Mouse (Mus musculus) G1E (cell line): ENCODE data around the gene Stat4. TPM values are rescaled to one million over a fixed set of nuclear protein-coding genes. Genes with fewer than 3 reads are reported as not detected.
A peak's percentile ranks its signal among the peaks of the same experiment; 100 is the strongest.

Experiments
- ATAC-seq: 2 replicates; pipeline ENCODE4 v1.8.0; 2016; ENCODE audit warnings: mild to moderate bottlenecking; ENCODE audit not compliant: insufficient number of reproducible peaks, poor library complexity, low FRiP score, severe bottlenecking; ENCODE audit errors: extremely low read depth
- DNase-seq: peaks from one replicate; pipeline ENCODE4 v3.0.0; 2012; ENCODE audit warnings: low spot score
- H3K27me3 ChIP-seq: 2 replicates; pipeline ENCODE4 v1.6.1; 2012; ENCODE audit warnings: mild to moderate bottlenecking, low read length, inconsistent platforms; ENCODE audit not compliant: insufficient read depth
- H3K36me3 ChIP-seq: replicated peaks from 2 replicates; pipeline ENCODE3; 2012; ENCODE audit warnings: mild to moderate bottlenecking, inconsistent platforms
- H3K4me1 ChIP-seq: 2 replicates; pipeline ENCODE4 v1.6.1; 2012; ENCODE audit warnings: low read depth, low read length, inconsistent platforms, mixed read lengths; ENCODE audit not compliant: insufficient read depth
- H3K4me3 ChIP-seq: 2 replicates; pipeline ENCODE4 v1.5.1; 2012; ENCODE audit warnings: low read depth, mild to moderate bottlenecking, inconsistent platforms, low read length, moderate library complexity, mixed read lengths
- H3K9me3 ChIP-seq: replicated peaks from 2 replicates; pipeline ENCODE4 v1.6.1; 2012; ENCODE audit warnings: inconsistent platforms
- CTCF ChIP-seq: IDR thresholded peaks from 2 replicates; pipeline ENCODE4 v1.5.1; 2012; ENCODE audit warnings: low read depth, low read length, inconsistent platforms, mixed read lengths
- GATA1 ChIP-seq: IDR thresholded peaks from 2 replicates; pipeline ENCODE4 v1.6.1; 2012; ENCODE audit warnings: borderline replicate concordance, low read length, inconsistent platforms, mixed read lengths
- GATA2 ChIP-seq: IDR thresholded peaks from 2 replicates; pipeline ENCODE4 v1.6.1; 2012; ENCODE audit warnings: low read depth, low read length, inconsistent platforms, borderline replicate concordance
- POLR2AphosphoS5 ChIP-seq: IDR thresholded peaks from 2 replicates; pipeline ENCODE4 v1.6.1; 2012; ENCODE audit warnings: low read depth, low read length, inconsistent platforms; ENCODE audit not compliant: insufficient replicate concordance
- TAL1 ChIP-seq: conservative IDR thresholded peaks from 2 replicates; pipeline ENCODE4 v1.6.1; 2012; ENCODE audit warnings: low read depth, low read length, inconsistent platforms, mixed read lengths
- polyA plus RNA-seq: library from polyadenylated mRNA; stranded (reverse); fragments of >175 nt; gene quantifications from 2 replicates; pipeline ENCODE4 v1.2.3, GENCODE M21; 2012
- total RNA-seq, 2 experiments: library from RNA; stranded (forward) in 1 of 2; stranded (reverse) in 1 of 2; fragments of 200-1000 nt in 1 of 2; fragments of >200 nt in 1 of 2; fragmentation: Nextera tagmentation in 1 of 2; gene quantifications; 2 replicates each; pipeline ENCODE4 v1.2.3; 2014 to 2017

Gene Stat4
- total and polyA plus RNA-seq, 3 experiments, result 0.11 TPM; not detected in 2

GRCm38 (mm10) chr1:52118860-52119591, 132.1 kb downstream of the Stat4 start, which contains the start of gene Stat1:
TSS of gene Stat1 (plus strand) at chr1:52119440.
- peak within 1 kb of the TSS; percentile 85 for H3K4me3 ChIP-seq
- ATAC-seq (peak; percentile 83), DNase-seq (peak; percentile 99)
- peaks cover 33% of the 10 kb centered on the region for H3K36me3 ChIP-seq
- H3K27me3 ChIP-seq, result no peaks in the 10 kb centered on the region
- H3K9me3 ChIP-seq, result no peaks in the 10 kb centered on the region
- TF ChIP-seq GATA2 (no peak), GATA1 (no peak), CTCF (no peak), POLR2AphosphoS5 (no peak), TAL1 (no peak)
- peaks cover 27% of the 10 kb centered on the region for H3K4me1 ChIP-seq

GRCm38 (mm10) chr1:52119691-52120090, 132.7 kb downstream of the Stat4 start:
- H3K4me1 ChIP-seq, result peaks cover 25% of the 10 kb centered on the region
- no peaks in the 10 kb centered on the region for H3K27me3 ChIP-seq
- ATAC-seq (no peak), DNase-seq (peak; percentile 40)
- no peaks in the 10 kb centered on the region for H3K9me3 ChIP-seq
- peaks cover 40% of the 10 kb centered on the region for H3K36me3 ChIP-seq
- TF ChIP-seq CTCF (no peak), TAL1 (no peak), GATA2 (no peak), POLR2AphosphoS5 (no peak), GATA1 (no peak)
- peak overlapping the region; percentile 85 for H3K4me3 ChIP-seq

- DNase-seq (no peak), ATAC-seq (no peak)
- peak overlapping the region; percentile 85 for H3K4me3 ChIP-seq
- no peaks in the 10 kb centered on the region for H3K27me3 ChIP-seq
- H3K36me3 ChIP-seq, result peaks cover 45% of the 10 kb centered on the region
- peaks cover 25% of the 10 kb centered on the region for H3K4me1 ChIP-seq
- TF ChIP-seq POLR2AphosphoS5, result no peak
- no peak for TF ChIP-seq GATA2
- no peak for TF ChIP-seq CTCF
- no peak for TF ChIP-seq TAL1
- TF ChIP-seq GATA1, result no peak
- H3K9me3 ChIP-seq, result no peaks in the 10 kb centered on the region
Observed at GRCm38 (mm10) chr1:52120191-52120590, 133.2 kb downstream of the Stat4 start.

GRCm38 (mm10) chr1:52121052-52121451, 134.1 kb downstream of the Stat4 start:
- ATAC-seq (no peak), DNase-seq (no peak)
- Histone ChIP-seq H3K36me3 (peaks cover 52% of the 10 kb centered on the region), H3K4me1 (peaks cover 20% of the 10 kb centered on the region), H3K27me3 (no peaks in the 10 kb centered on the region), H3K4me3 (no peak overlapping the region), H3K9me3 (no peaks in the 10 kb centered on the region)
- TF ChIP-seq TAL1 (no peak), GATA2 (no peak), GATA1 (no peak), CTCF (no peak), POLR2AphosphoS5 (no peak)

GRCm38 (mm10) chr1:52124818-52125217, 137.9 kb downstream of the Stat4 start:
- ATAC-seq, result no peak
- TF ChIP-seq GATA2 (no peak), GATA1 (no peak), CTCF (no peak), TAL1 (no peak), POLR2AphosphoS5 (no peak)

GRCm38 (mm10) chr1:52127350-52127749, 140.4 kb downstream of the Stat4 start:
- Histone ChIP-seq H3K4me3 (no peak overlapping the region), H3K9me3 (no peaks in the 10 kb centered on the region), H3K4me1 (no peaks in the 10 kb centered on the region), H3K27me3 (no peaks in the 10 kb centered on the region), H3K36me3 (peaks cover 84% of the 10 kb centered on the region)
- TF ChIP-seq TAL1 (no peak), GATA2 (no peak)
- DNase-seq (no peak), ATAC-seq (no peak)

More at GRCm38 (mm10) chr1:52124818-52125217, 137.9 kb downstream of the Stat4 start:
- Histone ChIP-seq H3K9me3 (no peaks in the 10 kb centered on the region), H3K4me3 (no peak overlapping the region), H3K27me3 (no peaks in the 10 kb centered on the region), H3K4me1 (peaks cover 10% of the 10 kb centered on the region), H3K36me3 (peaks cover 80% of the 10 kb centered on the region)
- DNase-seq, result no peak
